Mouse (Mus musculus) kidney, adult 18-20 months (tissue): ENCODE measurements at regions not wholly inside any gene's neighbourhood (a gene's known extent, or its start where the extent isn't known, plus 50 kb on each side); places are given as distances from the start of the nearest gene placed in this dataset.

ENCODE experiments used
- DNase-seq: peaks from one replicate; pipeline ENCODE4 v3.0.0; 2021

GRCm38 (mm10) chr10:66940368-66940767 is 155.6 kb upstream of the Jmjd1c start:
- no peak for DNase-seq

- no peak for DNase-seq
Observed at GRCm38 (mm10) chr10:66940922-66941321, 155.0 kb upstream of the Jmjd1c start.

- no peak for DNase-seq
Observed at GRCm38 (mm10) chr10:66941974-66942373, 154.0 kb upstream of the Jmjd1c start.

GRCm38 (mm10) chr10:66943875-66944274 is 152.1 kb upstream of the Jmjd1c start:
- DNase-seq: no peak

GRCm38 (mm10) chr10:66946161-66946560 is 149.8 kb upstream of the Jmjd1c start:
- DNase-seq: no peak

- DNase-seq: no peak
Observed at GRCm38 (mm10) chr10:66948329-66948728, 147.6 kb upstream of the Jmjd1c start.

GRCm38 (mm10) chr10:66950441-66950840 is 145.5 kb upstream of the Jmjd1c start:
- no peak for DNase-seq

GRCm38 (mm10) chr10:66951231-66951822 is 144.6 kb upstream of the Jmjd1c start:
- DNase-seq: no peak

GRCm38 (mm10) chr10:66951935-66952334 is 144.0 kb upstream of the Jmjd1c start:
- no peak for DNase-seq

GRCm38 (mm10) chr10:66953248-66953975 is 142.5 kb upstream of the Jmjd1c start:
- DNase-seq: no peak

GRCm38 (mm10) chr10:66953976-66954505 is 141.9 kb upstream of the Jmjd1c start:
- DNase-seq: no peak

- DNase-seq: no peak
Observed at GRCm38 (mm10) chr10:66955430-66955829, 140.5 kb upstream of the Jmjd1c start.

GRCm38 (mm10) chr10:66956619-66957018 is 139.3 kb upstream of the Jmjd1c start:
- no peak for DNase-seq

- no peak for DNase-seq
Observed at GRCm38 (mm10) chr10:66957373-66957772, 138.6 kb upstream of the Jmjd1c start.
